ENCODE assay signal across 9 mouse cellular contexts in genomic region chr2:103784621-103785020, GRCm38 (mm10). TPM values are rescaled to one million over a fixed set of nuclear protein-coding genes. Genes with fewer than 3 reads are reported as not detected.
DNase-seq lines count a peak whose midpoint lies in the region; ATAC-seq and TF ChIP-seq lines count a peak whose summit lies in the region.
"Had no signal": no experiment of that assay in that cellular context is flagged by ENCODE, and none has a peak within 500 bp of the region (broad histone marks: within the 10 kb centered on the region; RNA-seq: fewer than 3 reads in every experiment).

No protein-coding gene starts in this region.

- H3K27me3 ChIP-seq in forebrain, embryonic 16.5 days (replicated peaks; ENCODE audit: control insufficient read depth, insufficient read depth, low read length), result no peaks in the 10 kb centered on the region
- H3K27me3 ChIP-seq in forebrain, embryonic 14.5 days (replicated peaks; ENCODE audit: control insufficient read depth, insufficient read depth, low read length), result no peaks in the 10 kb centered on the region
- H3K27me3 ChIP-seq in midbrain, embryonic 14.5 days (ENCODE audit: control insufficient read depth, insufficient read depth, low read length), result no peaks in the 10 kb centered on the region
- H3K27me3 ChIP-seq in midbrain, embryonic 10.5 days (ENCODE audit: low read depth, poor library complexity, severe bottlenecking), result no peaks in the 10 kb centered on the region
- no peaks in the 10 kb centered on the region for H3K27me3 ChIP-seq in lung, postnatal 0 days (replicated peaks; ENCODE audit: insufficient read depth, low read length)
- H3K27me3 ChIP-seq: embryonic facial prominence, embryonic 15.5 days had no signal

- 90% methylated on average over 4 of the region's 4 CpGs for WGBS in forebrain, embryonic 16.5 days
- 88% methylated on average over 4 of the region's 4 CpGs for WGBS in forebrain, embryonic 14.5 days
- 90% methylated on average over 4 of the region's 4 CpGs for WGBS in midbrain, embryonic 14.5 days
- 87% methylated on average over 4 of the region's 4 CpGs for WGBS in midbrain, embryonic 10.5 days
- WGBS in lung, postnatal 0 days, result 82% methylated on average over 4 of the region's 4 CpGs

- TF ChIP-seq CTCF in lung, postnatal 0 days (IDR thresholded peaks at IDR 0.05), result peak; percentile 62

- ATAC-seq in forebrain, embryonic 16.5 days, result peak; percentile 38; the same call in 1 of the 2 replicates
- ATAC-seq in forebrain, embryonic 14.5 days, result no peak
- no peak for ATAC-seq in midbrain, embryonic 14.5 days (ENCODE audit: low FRiP score, low TSS enrichment)
- no peak for ATAC-seq in lung, postnatal 0 days

- H3K9me3 ChIP-seq in forebrain, embryonic 16.5 days (ENCODE audit: control insufficient read depth, low read length), result no peaks in the 10 kb centered on the region
- no peaks in the 10 kb centered on the region for H3K9me3 ChIP-seq in forebrain, embryonic 14.5 days (replicated peaks; ENCODE audit: control insufficient read depth, low read length)
- H3K9me3 ChIP-seq in midbrain, embryonic 14.5 days (ENCODE audit: control insufficient read depth, low read length), result no peaks in the 10 kb centered on the region
- H3K9me3 ChIP-seq in midbrain, embryonic 10.5 days (replicated peaks), result no peaks in the 10 kb centered on the region
- no peaks in the 10 kb centered on the region for H3K9me3 ChIP-seq in lung, postnatal 0 days (ENCODE audit: low read length)
- H3K9me3 ChIP-seq: embryonic facial prominence, embryonic 15.5 days had no signal

- peaks cover 10% of the 10 kb centered on the region for H3K36me3 ChIP-seq in forebrain, embryonic 16.5 days (ENCODE audit: control insufficient read depth, insufficient read depth)
- H3K36me3 ChIP-seq in forebrain, embryonic 14.5 days (ENCODE audit: control insufficient read depth, insufficient read depth, low read length), result peaks cover 40% of the 10 kb centered on the region
- peaks cover 60% of the 10 kb centered on the region for H3K36me3 ChIP-seq in midbrain, embryonic 14.5 days (ENCODE audit: control insufficient read depth, insufficient read depth, low read length)
- peaks cover 94% of the 10 kb centered on the region for H3K36me3 ChIP-seq in midbrain, embryonic 10.5 days
- peaks cover 9% of the 10 kb centered on the region for H3K36me3 ChIP-seq in lung, postnatal 0 days (ENCODE audit: insufficient read depth, low read length)

- DNase-seq in forebrain, embryonic 14.5 days (ENCODE audit: low spot score), result no peak
- DNase-seq in midbrain, embryonic 14.5 days, result peak; percentile 33
- DNase-seq in midbrain, embryonic 10.5 days (ENCODE audit: low spot score), result no peak
- DNase-seq in lung, postnatal 0 days (ENCODE audit: low spot score), result no peak
- DNase-seq in thymus, postnatal 36 days, result peak; percentile 30 to 33
- DNase-seq in layer of hippocampus, postnatal 14 days (ENCODE audit: low spot score in 2 of 2), result no peak
- DNase-seq in yolk sac, embryonic 10.5 days (ENCODE audit: low spot score), result no peak

- TF ChIP-seq EP300 in lung, postnatal 0 days (IDR thresholded peaks at IDR 0.05), result no peak

- H3K4me2 ChIP-seq in forebrain, embryonic 16.5 days (ENCODE audit: low read length), result no peak overlapping the region
- H3K4me2 ChIP-seq in forebrain, embryonic 14.5 days (ENCODE audit: low read length), result no peak overlapping the region
- H3K4me2 ChIP-seq in midbrain, embryonic 14.5 days (ENCODE audit: low read length), result no peak overlapping the region
- H3K4me2 ChIP-seq in lung, postnatal 0 days (replicated peaks; ENCODE audit: low read depth, low read length), result no peak overlapping the region
- H3K4me2 ChIP-seq: embryonic facial prominence, embryonic 15.5 days had no signal

- H3K4me3 ChIP-seq in forebrain, embryonic 16.5 days (replicated peaks; ENCODE audit: low read length), result no peak overlapping the region
- no peak overlapping the region for H3K4me3 ChIP-seq in forebrain, embryonic 14.5 days (ENCODE audit: low read depth, low read length)
- H3K4me3 ChIP-seq in midbrain, embryonic 14.5 days (replicated peaks; ENCODE audit: low read depth, low read length), result no peak overlapping the region
- H3K4me3 ChIP-seq in midbrain, embryonic 10.5 days, result no peak overlapping the region
- no peak overlapping the region for H3K4me3 ChIP-seq in lung, postnatal 0 days (ENCODE audit: low read depth, low read length)
- H3K4me3 ChIP-seq: embryonic facial prominence, embryonic 15.5 days had no signal

- no peak overlapping the region for H3K9ac ChIP-seq in forebrain, embryonic 16.5 days (replicated peaks; ENCODE audit: low read depth, low read length)
- no peak overlapping the region for H3K9ac ChIP-seq in forebrain, embryonic 14.5 days (ENCODE audit: low read length)
- H3K9ac ChIP-seq in midbrain, embryonic 14.5 days (replicated peaks; ENCODE audit: low read length), result no peak overlapping the region
- no peak overlapping the region for H3K9ac ChIP-seq in lung, postnatal 0 days (replicated peaks; ENCODE audit: low read depth)
- H3K9ac ChIP-seq: embryonic facial prominence, embryonic 15.5 days had no signal

- H3K4me1 ChIP-seq in forebrain, embryonic 16.5 days (replicated peaks; ENCODE audit: control insufficient read depth, insufficient read depth, low read length), result peaks cover 6% of the 10 kb centered on the region
- H3K4me1 ChIP-seq in forebrain, embryonic 14.5 days (ENCODE audit: control insufficient read depth, insufficient read depth, low read length), result no peaks in the 10 kb centered on the region
- no peaks in the 10 kb centered on the region for H3K4me1 ChIP-seq in midbrain, embryonic 14.5 days (ENCODE audit: control insufficient read depth, insufficient read depth, low read length)
- H3K4me1 ChIP-seq in midbrain, embryonic 10.5 days, result no peaks in the 10 kb centered on the region
- H3K4me1 ChIP-seq in lung, postnatal 0 days (ENCODE audit: insufficient read depth, low read depth, low read length), result no peaks in the 10 kb centered on the region

- no peak overlapping the region for H3K27ac ChIP-seq in forebrain, embryonic 16.5 days (ENCODE audit: low read length)
- H3K27ac ChIP-seq in forebrain, embryonic 14.5 days (ENCODE audit: low read depth, low read length), result no peak overlapping the region
- H3K27ac ChIP-seq in midbrain, embryonic 14.5 days (replicated peaks; ENCODE audit: low read depth, low read length), result no peak overlapping the region
- no peak overlapping the region for H3K27ac ChIP-seq in midbrain, embryonic 10.5 days (replicated peaks)
- H3K27ac ChIP-seq in lung, postnatal 0 days (ENCODE audit: low read length), result no peak overlapping the region
- H3K27ac ChIP-seq: embryonic facial prominence, embryonic 15.5 days had no signal

RNA-seq across cellular contexts. Expression of gene Caprin1, which starts 12.8 kb away (rescaled TPM):
- polyA plus RNA-seq in forebrain, embryonic 16.5 days (2015; fragmentation: Nextera tagmentation; extraction: Ambion mirVana), result 472 and 511 TPM in 2 replicates
- polyA plus RNA-seq in forebrain, embryonic 14.5 days (2014; fragmentation: Nextera tagmentation; extraction: Ambion mirVana), result 434 and 479 TPM in 2 replicates
- 309 and 484 TPM in 2 replicates for polyA plus RNA-seq in midbrain, embryonic 14.5 days (2014; fragmentation: Nextera tagmentation; extraction: Ambion mirVana)
- polyA plus RNA-seq in midbrain, embryonic 10.5 days (2016; fragmentation: Nextera tagmentation; extraction: Ambion mirVana), result 508 and 536 TPM in 2 replicates
- polyA plus RNA-seq in lung, postnatal 0 days (2015; fragmentation: Nextera tagmentation; extraction: Ambion mirVana), result 87.8 and 105 TPM in 2 replicates
- total RNA-seq in layer of hippocampus, postnatal 14 days (2021), result 100 to 1,000 TPM; 374 to 394 TPM

RNA-seq across cellular contexts. Expression of gene Nat10, which starts 23.6 kb away (rescaled TPM):
- 26.9 and 32.2 TPM in 2 replicates for polyA plus RNA-seq in forebrain, embryonic 16.5 days (2015; fragmentation: Nextera tagmentation; extraction: Ambion mirVana)
- 14.0 and 17.9 TPM in 2 replicates for polyA plus RNA-seq in forebrain, embryonic 14.5 days (2014; fragmentation: Nextera tagmentation; extraction: Ambion mirVana)
- 18.0 and 21.6 TPM in 2 replicates for polyA plus RNA-seq in midbrain, embryonic 14.5 days (2014; fragmentation: Nextera tagmentation; extraction: Ambion mirVana)
- polyA plus RNA-seq in midbrain, embryonic 10.5 days (2016; fragmentation: Nextera tagmentation; extraction: Ambion mirVana), result 31.2 and 33.6 TPM in 2 replicates
- 6.2 TPM in 2 replicates for polyA plus RNA-seq in lung, postnatal 0 days (2015; fragmentation: Nextera tagmentation; extraction: Ambion mirVana)
- total RNA-seq in layer of hippocampus, postnatal 14 days (2021), result 10 to 100 TPM; 39.9 to 41.1 TPM

Comparison
In these comparisons a context has a peak if more than half of its experiments do, and no peak if none do; other contexts are left out.
1. DNase-seq: peak in midbrain, embryonic 14.5 days (single experiment) and thymus, postnatal 36 days (2 of 2); none in forebrain, embryonic 14.5 days (single experiment), midbrain, embryonic 10.5 days (single experiment), lung, postnatal 0 days (single experiment), layer of hippocampus, postnatal 14 days (0 of 2) and yolk sac, embryonic 10.5 days (single experiment).